Mouse (Mus musculus) liver, postnatal 0 days (tissue): ENCODE measurements around the gene Golm1.

Experiments
- CTCF ChIP-seq: sonication (generic); IDR thresholded peaks from 2 replicates; pipeline ENCODE4 v1.5.1; 2016; ENCODE audit warnings: antibody characterized with exemption, low read depth
- EP300 ChIP-seq: IDR thresholded peaks from 2 replicates; pipeline ENCODE4 v1.6.1; 2016; ENCODE audit warnings: antibody characterized with exemption, low read depth, mild to moderate bottlenecking

DNA sequence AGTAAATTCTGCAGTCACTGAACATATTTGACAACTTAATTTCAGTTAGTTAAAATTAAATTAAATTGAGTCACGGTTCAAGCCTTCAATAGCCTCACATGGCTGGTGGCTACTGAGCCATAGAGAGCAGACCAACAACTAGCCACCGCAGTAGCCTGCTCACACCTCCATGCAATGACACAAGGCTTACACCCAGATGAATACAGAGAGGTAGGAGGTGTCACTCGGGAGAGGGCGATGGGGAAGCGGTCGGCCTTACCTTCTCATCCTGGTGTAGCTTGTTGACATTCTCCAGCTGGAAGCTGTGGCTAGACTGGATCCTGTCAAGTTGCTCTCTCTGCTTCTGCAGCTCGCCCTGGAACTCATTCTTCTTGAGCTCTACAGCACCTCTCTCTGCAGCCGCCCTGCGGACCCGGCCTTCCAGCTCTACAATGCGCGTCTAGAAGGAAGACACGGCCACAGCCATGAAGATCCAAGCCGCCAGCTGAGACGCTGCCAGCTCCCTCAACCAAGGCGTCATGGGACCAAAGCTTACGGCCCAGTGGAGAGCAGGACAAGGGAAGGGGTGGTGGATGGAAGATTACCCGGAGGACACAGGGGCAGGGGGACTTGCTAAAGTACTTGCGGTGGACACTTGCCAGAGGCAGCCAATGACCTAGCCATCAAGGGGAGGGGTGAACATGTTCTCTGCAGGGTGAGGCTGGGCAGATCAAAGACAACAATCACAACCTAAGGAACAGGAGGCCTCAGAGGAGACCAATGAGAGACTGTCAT, 11.5 kb downstream of the Golm1 start:
- no peak for TF ChIP-seq EP300
- TF ChIP-seq CTCF, result no peak
